Mouse (Mus musculus): ENCODE data around the gene Sh3pxd2a.
"Not testable (repeated sequence)": the region's sequence is repeated elsewhere in the genome, so short reads cannot be mapped to it uniquely, and the experiment has no call there.

DNA sequence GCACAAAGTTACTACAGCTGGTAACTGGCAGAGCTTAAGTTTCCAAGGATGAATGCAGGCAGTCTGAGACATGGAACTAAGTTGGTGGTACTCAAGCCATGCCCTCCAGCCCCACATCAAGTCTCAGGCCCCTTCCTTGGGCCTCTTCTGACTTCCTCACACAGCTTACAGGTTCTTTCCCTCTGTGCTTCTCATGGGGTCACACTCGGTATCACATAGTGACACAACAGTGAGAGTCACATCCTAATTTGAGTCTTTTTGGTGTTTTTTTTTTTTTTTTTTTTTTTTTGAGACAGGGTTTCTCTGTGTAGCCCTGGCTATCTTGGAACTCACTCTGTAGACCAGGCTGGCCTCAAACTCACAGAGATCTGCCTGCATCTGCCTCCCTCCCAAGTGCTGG is 69.4 kb downstream of the Sh3pxd2a start:
- TF ChIP-seq CTCF, EP300 (IDR thresholded peaks at IDR 0.05; ENCODE audit: low read depth): not testable (repeated sequence)

Data from liver, postnatal 0 days (tissue).